Mouse (Mus musculus) gastrocnemius, postnatal 14 days (tissue): ENCODE results near the gene Lypd9. TPM values are rescaled to one million over a fixed set of nuclear protein-coding genes. Genes with fewer than 3 reads are reported as not detected.
"Not testable (repeated sequence)": the region's sequence is repeated elsewhere in the genome, so short reads cannot be mapped to it uniquely, and the experiment has no call there.

Experiments used
- DNase-seq: peaks from one replicate; pipeline ENCODE4 v3.0.0; 2021; ENCODE audit warnings: mixed read lengths
- intact Hi-C: fragments of 180-260 bp; cut with DNase I; formaldehyde crosslinking; loops from one replicate; pipeline ENCODE4 v1.15.1; 2025; ENCODE audit warnings: low total_unique reads
- long read RNA-seq, 2 experiments: library from polyadenylated mRNA; stranded (forward); transcript quantifications; one replicate each; pipeline ENCODE4 v2.0.0; 2021
- total RNA-seq, 2 experiments: library from RNA; stranded (reverse); gene quantifications; 2 replicates each; pipeline ENCODE4 v1.2.3; 2021

Gene Lypd9
- total RNA-seq: not detected
- long read RNA-seq, experiment 1: 0 reads
- long read RNA-seq, experiment 2: 0 reads

GRCm38 (mm10) chr11:58452759-58453158, at the start of gene Lypd9:
Lypd9 (minus strand) TSS chr11:58452923.
- no peak for DNase-seq
- intact Hi-C loops: no loop called here

DNA sequence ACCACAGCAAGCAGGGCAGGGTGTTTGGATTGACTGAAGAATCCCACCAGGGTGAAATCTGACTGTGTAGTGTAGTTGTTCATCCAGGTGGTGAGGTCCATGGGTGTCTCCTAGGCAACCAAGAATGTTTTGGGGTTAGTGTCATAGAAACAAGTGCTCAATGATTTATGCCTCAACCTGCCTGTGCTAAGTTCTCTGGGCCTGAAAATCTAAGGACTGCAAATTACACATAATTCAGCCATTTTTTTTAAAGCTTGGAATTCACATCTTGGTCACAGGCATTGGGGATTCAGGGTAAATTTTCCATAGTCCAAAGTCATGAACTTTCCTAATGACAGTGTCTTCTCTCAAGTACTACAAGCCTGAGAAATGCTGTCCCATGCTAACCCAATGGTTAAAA, 49.7 kb upstream of the Lypd9 start, which contains the start of gene Olfr331:
TSS of gene Olfr331 (minus strand) at position 101 of the 400 bp plus-strand sequence.
- DNase-seq, intact Hi-C loops: not testable (repeated sequence)

DNA sequence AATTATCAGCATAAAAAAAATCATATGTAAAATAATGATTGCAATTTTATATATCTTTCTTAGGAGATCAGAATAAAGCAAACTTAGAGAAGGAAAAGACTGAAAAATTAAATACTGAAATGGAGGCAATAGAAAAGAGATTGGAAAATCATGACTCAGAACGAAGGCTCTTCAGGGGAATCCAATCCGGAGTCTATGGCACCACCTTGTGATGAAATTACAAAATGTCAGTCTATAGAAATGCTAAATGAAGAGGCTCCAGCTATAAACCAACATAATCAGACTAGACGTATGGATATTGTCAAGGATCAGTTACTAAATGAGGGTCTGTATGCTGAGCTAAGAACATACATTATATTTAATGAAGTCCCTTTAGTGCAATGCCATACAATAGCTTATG, 46.6 kb upstream of the Lypd9 start:
- intact Hi-C loops: no loop called here
- DNase-seq: no peak

- DNase-seq: no peak
These were observed 46.0 kb upstream of the Lypd9 start for GRCm38 (mm10) chr11:58498761-58499160.

GRCm38 (mm10) chr11:58492455-58492854, 39.7 kb upstream of the Lypd9 start, which contains the start of gene Olfr332:
Olfr332 (minus strand) TSS chr11:58492555.
- intact Hi-C loops: no loop called here
- no peak for DNase-seq

More at GRCm38 (mm10) chr11:58498761-58499160, 46.0 kb upstream of the Lypd9 start:
- intact Hi-C loops: no loop called here

DNA sequence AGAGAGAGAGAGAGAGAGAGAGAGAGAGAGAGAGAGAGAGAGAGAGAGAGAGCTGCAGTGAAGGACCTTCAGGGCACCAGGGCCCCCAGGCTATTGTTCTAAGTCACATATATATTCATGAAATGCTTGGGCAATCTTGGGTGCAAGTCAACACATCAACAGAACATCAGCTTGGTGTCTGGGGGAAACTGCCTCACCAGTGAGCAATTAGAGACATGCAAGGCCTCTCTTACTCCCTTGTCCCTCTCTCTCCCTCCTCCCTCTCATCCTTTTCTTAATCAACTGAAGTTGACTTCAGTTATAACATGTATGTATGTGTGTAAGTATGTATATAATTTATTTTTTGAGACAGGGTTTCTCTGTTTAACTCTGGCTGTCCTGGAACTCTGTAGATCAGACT, 9.4 kb upstream of the Lypd9 start, which contains the start of gene Olfr30:
TSS of gene Olfr30 (minus strand) at position 101 of the 400 bp plus-strand sequence.
- intact Hi-C loops: no loop called here
- DNase-seq: no peak

DNA sequence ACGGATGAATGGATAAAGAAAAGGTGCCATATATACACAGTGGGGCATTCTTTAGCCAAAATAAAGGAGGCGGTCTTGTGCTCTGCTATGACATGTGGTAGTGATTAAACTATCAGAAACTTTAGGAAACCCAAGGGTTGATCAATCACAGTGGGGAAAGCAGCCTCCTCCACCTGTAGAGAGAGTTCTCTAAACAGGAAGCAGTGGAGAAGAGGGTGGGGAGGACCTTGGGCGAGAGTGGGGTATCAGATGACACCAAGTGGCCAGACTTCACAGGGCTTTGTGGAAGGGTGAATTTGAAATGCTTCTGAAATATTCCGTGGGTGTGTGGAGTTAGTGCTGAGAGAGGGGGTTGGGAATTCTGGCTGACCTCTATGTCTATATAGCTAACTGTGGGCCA, 869 bp upstream of the Lypd9 start:
- no peak for DNase-seq
- intact Hi-C loops: no loop called here

DNA sequence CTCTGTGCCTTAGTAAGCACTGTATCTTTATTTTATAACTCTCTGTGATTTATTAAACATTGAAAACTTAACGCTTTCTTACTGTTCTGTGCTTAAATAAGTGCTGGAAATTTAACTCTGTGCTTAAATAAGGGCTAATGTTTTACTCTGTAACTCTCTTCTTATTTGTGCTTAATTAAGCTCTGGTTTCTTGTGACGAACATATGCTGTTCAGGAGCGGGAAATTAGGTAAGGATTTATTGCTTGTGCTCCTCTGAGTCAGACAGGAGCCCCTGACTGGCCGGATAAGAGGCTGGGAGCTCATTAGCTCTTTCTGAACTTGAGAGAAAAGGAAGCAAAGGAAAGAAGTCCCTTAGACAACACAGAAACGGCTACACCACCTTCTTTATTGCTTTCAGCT, 14.9 kb downstream of the Lypd9 start:
- intact Hi-C loops: no loop called here
- DNase-seq: no peak

DNA sequence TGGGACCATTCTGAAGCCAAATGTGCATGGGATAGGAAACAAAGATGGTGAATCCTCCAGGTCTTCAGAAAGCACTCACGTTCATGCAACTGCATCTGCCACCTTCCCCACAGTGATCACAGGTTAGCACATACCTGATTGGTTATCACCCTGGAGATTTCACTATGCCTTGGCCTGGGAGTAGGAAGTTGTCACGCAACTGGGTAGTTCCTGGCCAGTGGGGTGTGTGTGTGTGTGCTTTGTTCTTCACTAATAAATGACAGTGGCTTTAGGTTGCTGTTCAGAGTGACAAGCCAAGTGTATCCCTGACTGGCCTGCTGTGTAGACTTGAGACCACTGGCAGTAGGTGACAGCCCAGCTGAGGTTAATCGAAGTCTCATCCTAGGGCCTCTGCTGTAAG, 20.5 kb downstream of the Lypd9 start, which contains the start of gene Gm12253:
TSS of gene Gm12253 (plus strand) at position 301 of the 400 bp plus-strand sequence.
- intact Hi-C loops: no loop called here
- DNase-seq: no peak

- no peak for DNase-seq
- intact Hi-C loops: no loop called here
These were observed 31.9 kb downstream of the Lypd9 start, which contains the start of gene 1810065E05Rik for GRCm38 (mm10) chr11:58420815-58421214. 1810065E05Rik (plus strand) TSS chr11:58421111.

DNA sequence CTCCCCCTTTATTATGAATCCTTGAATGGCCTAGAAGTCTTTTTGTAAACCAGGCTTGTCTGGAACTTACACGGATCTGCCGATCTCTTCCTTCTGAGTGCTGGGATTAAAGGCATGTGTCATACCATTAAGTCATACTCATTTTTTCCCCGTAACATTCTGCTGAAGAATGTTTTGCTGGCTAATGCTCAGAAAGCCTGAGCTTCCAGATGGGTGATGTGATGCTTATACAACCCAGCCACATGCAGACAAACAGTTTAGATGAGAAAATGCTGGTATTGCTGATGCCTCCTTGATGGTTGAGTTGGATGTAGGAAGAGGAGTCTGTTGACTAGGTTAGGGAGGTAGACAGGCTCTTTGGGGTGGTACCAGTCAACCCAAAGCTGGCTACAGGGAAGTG, 34.4 kb downstream of the Lypd9 start:
- intact Hi-C loops: no loop called here
- DNase-seq: no peak

DNA sequence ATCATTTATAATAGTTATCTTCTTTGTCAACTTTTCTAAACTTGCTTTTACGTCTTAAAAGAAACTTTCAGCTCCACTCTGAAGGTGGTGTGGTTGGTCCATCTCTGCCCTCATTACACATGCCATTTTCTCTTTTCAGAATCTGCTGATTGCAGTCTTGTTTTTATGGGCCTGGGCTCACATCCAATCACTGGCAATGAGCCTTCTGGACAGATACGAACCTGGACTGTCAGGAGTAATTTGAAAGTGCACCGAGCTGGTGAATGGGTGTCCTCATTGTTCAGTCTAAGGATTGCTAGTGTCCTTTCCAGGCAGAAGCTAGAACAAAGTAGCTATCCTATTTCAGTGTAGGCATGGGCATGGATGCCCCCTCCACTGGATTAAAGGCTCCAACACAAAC, 44.7 kb downstream of the Lypd9 start:
- DNase-seq: peak; percentile 10
- intact Hi-C loops: no loop called here

DNA sequence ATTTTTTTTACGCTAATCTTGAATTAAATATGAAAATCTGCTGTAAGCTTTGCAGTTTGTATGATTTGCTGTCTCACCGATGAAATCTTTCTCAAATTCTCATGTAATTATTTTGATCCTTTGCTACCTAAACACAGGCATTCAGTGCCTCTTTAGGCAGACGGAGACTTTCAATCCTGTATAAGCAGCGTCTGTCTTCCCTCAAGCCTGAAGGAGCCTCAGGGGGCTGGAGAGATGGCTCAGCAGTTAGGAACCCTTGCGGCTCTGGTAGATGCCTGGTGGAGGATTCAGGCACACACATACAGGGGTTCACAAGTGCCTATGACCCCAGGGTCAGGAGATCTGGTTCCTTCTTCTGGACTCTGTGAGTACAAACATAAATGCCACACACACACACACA, 52.1 kb downstream of the Lypd9 start:
- no peak for DNase-seq
- intact Hi-C loops: loop anchor here (5.0 kb wide), 2 partner anchors 187 to 237 kb away; no protein-coding TSS in a partner anchor

GRCm38 (mm10) chr11:58399985-58400645, 52.6 kb downstream of the Lypd9 start:
- no peak for DNase-seq
- intact Hi-C loops: loop anchor here (5.0 kb wide), 2 partner anchors 187 to 237 kb away; no protein-coding TSS in a partner anchor

Other genes with a start within 250 kb of the Lypd9 start
- gene 4930438A08Rik, start 178.1 kb downstream of the Lypd9 start, total RNA-seq: not detected
- 1 to 10 TPM; 2.7 to 3.4 TPM for gene Zfp692, start 145.9 kb downstream of the Lypd9 start, total RNA-seq
- 10 to 100 TPM; 43.0 to 45.1 TPM for gene Zfp672, start 122.6 kb downstream of the Lypd9 start, total RNA-seq
- gene Sh3bp5l, start 122.2 kb downstream of the Lypd9 start, total RNA-seq: 10 to 100 TPM; 22.9 to 26.2 TPM
- not detected for gene Lypd8, start 73.9 kb downstream of the Lypd9 start, total RNA-seq
- gene 1810065E05Rik, start 31.8 kb downstream of the Lypd9 start, total RNA-seq: not detected
- gene Gm12253, start 20.4 kb downstream of the Lypd9 start, total RNA-seq: not detected
- gene Olfr30, start 9.3 kb upstream of the Lypd9 start, total RNA-seq: not detected
- gene Olfr332, start 39.6 kb upstream of the Lypd9 start, total RNA-seq: not detected
- gene Olfr331, start 49.6 kb upstream of the Lypd9 start, total RNA-seq: not detected
- not detected for gene Olfr330, start 81.9 kb upstream of the Lypd9 start, total RNA-seq
- gene Olfr329-ps, start 93.5 kb upstream of the Lypd9 start, total RNA-seq: not detected
- gene Olfr328, start 102.7 kb upstream of the Lypd9 start, total RNA-seq: under 1 TPM in 1 of 2 experiments, not detected in 1; 0.07 TPM
- gene Olfr224, start 117.6 kb upstream of the Lypd9 start, total RNA-seq: not detected
- gene Olfr325, start 124.8 kb upstream of the Lypd9 start, total RNA-seq: not detected
- not detected for gene Olfr324, start 142.2 kb upstream of the Lypd9 start, total RNA-seq
- not detected for gene 2210407C18Rik, start 163.2 kb upstream of the Lypd9 start, total RNA-seq
- not detected for gene Olfr323, start 177.6 kb upstream of the Lypd9 start, total RNA-seq
- not detected for gene Trim58, start 187.5 kb upstream of the Lypd9 start, total RNA-seq
- not detected for gene Olfr322, start 205.9 kb upstream of the Lypd9 start, total RNA-seq
- not detected for gene Olfr320, start 228.2 kb upstream of the Lypd9 start, total RNA-seq
- not detected for gene Olfr319, start 246.2 kb upstream of the Lypd9 start, total RNA-seq